In genomic region chr17:34122188-34122984, GRCm38 (mm10) we compare ENCODE assay signal across 8 mouse cellular contexts. TPM values are rescaled to one million over a fixed set of nuclear protein-coding genes. Genes with fewer than 3 reads are reported as not detected.
DNase-seq lines count a peak whose midpoint lies in the region; ATAC-seq and TF ChIP-seq lines count a peak whose summit lies in the region.

TSS of gene Brd2 (minus strand) at chr17:34122634.

- TF ChIP-seq POLR2A in bone marrow, adult 2 months (IDR thresholded peaks at IDR 0.05; ENCODE audit: borderline replicate concordance, control insufficient read depth, low read depth, low read length): peak; percentile 51; the same call in 1 of the 2 replicates
- TF ChIP-seq POLR2A in heart, adult 2 months (IDR thresholded peaks at IDR 0.05; ENCODE audit: insufficient read depth, low read depth, low read length): peak; percentile 71

- peak within 1 kb of the TSS; percentile 98 for H3K9ac ChIP-seq in embryonic facial prominence, embryonic 14.5 days (ENCODE audit: low read depth, low read length)
- H3K9ac ChIP-seq in heart, adult 2 months (ENCODE audit: low read depth, low read length): peak within 1 kb of the TSS; percentile 99
- H3K9ac ChIP-seq in limb, embryonic 12.5 days (replicated peaks): peak within 1 kb of the TSS; percentile 99
- peak within 1 kb of the TSS; percentile 97 for H3K9ac ChIP-seq in midbrain, embryonic 14.5 days (replicated peaks; ENCODE audit: low read length)

- ATAC-seq in embryonic facial prominence, embryonic 14.5 days (ENCODE audit: low read depth): peak; percentile 41
- ATAC-seq in limb, embryonic 12.5 days (ENCODE audit: insufficient number of reproducible peaks, insufficient read depth, low FRiP score, low TSS enrichment, low read depth): peak; percentile 28
- peak; percentile 62 for ATAC-seq in midbrain, embryonic 14.5 days (ENCODE audit: low FRiP score, low TSS enrichment)

- intact Hi-C loops in heart, adult 2 months (cut with DNase I): no loop called here

- peaks cover 25% of the 10 kb centered on the region for H3K36me3 ChIP-seq in embryonic facial prominence, embryonic 14.5 days (ENCODE audit: control insufficient read depth, insufficient read depth, low read length)
- no peaks in the 10 kb centered on the region; the same call in 1 of the 2 replicates for H3K36me3 ChIP-seq in heart, adult 2 months (ENCODE audit: control insufficient read depth, insufficient read depth, low read length)
- H3K36me3 ChIP-seq in limb, embryonic 12.5 days: peaks cover 15% of the 10 kb centered on the region
- H3K36me3 ChIP-seq in midbrain, embryonic 14.5 days (ENCODE audit: control insufficient read depth, insufficient read depth, low read length): peaks cover 15% of the 10 kb centered on the region

- H3K27me3 ChIP-seq in embryonic facial prominence, embryonic 14.5 days (replicated peaks; ENCODE audit: control insufficient read depth, insufficient read depth, low read length): no peaks in the 10 kb centered on the region
- H3K27me3 ChIP-seq in heart, adult 2 months (ENCODE audit: control insufficient read depth, insufficient read depth, low read length): no peaks in the 10 kb centered on the region
- no peaks in the 10 kb centered on the region for H3K27me3 ChIP-seq in limb, embryonic 12.5 days
- no peaks in the 10 kb centered on the region for H3K27me3 ChIP-seq in midbrain, embryonic 14.5 days (ENCODE audit: control insufficient read depth, insufficient read depth, low read length)

- TF ChIP-seq EP300 in heart, adult 2 months (IDR thresholded peaks at IDR 0.05; ENCODE audit: insufficient read depth, low read depth, low read length): 0 out of 2 replicates have a peak, but pooled peaks have one; percentile 39

- peak; percentile 97 for DNase-seq in 416B (ENCODE audit: low read depth)
- peak; percentile 98 for DNase-seq in embryonic facial prominence, embryonic 14.5 days (ENCODE audit: low spot score)
- peak; percentile 98 to 99 for DNase-seq in heart, adult 2 months
- DNase-seq in kidney, adult 8-10 months: peak; percentile 95
- DNase-seq in midbrain, embryonic 14.5 days: peak; percentile 99
- peak; percentile 92 for DNase-seq in spleen, adult 12 weeks (ENCODE audit: low spot score)

- H3K9me3 ChIP-seq in embryonic facial prominence, embryonic 14.5 days (ENCODE audit: control insufficient read depth, low read length): no peaks in the 10 kb centered on the region
- H3K9me3 ChIP-seq in limb, embryonic 12.5 days: no peaks in the 10 kb centered on the region
- no peaks in the 10 kb centered on the region for H3K9me3 ChIP-seq in midbrain, embryonic 14.5 days (ENCODE audit: control insufficient read depth, low read length)

- peaks cover 6% of the 10 kb centered on the region; the same call in 1 of the 2 replicates for H3K4me1 ChIP-seq in bone marrow, adult 2 months (ENCODE audit: control insufficient read depth, insufficient read depth, low read length)
- H3K4me1 ChIP-seq in embryonic facial prominence, embryonic 14.5 days (ENCODE audit: control insufficient read depth, insufficient read depth, low read length): peaks cover 21% of the 10 kb centered on the region
- peaks cover 3% of the 10 kb centered on the region for H3K4me1 ChIP-seq in heart, adult 2 months (ENCODE audit: control insufficient read depth, insufficient read depth, low read length)
- H3K4me1 ChIP-seq in limb, embryonic 12.5 days (replicated peaks): peaks cover 24% of the 10 kb centered on the region
- peaks cover 11% of the 10 kb centered on the region for H3K4me1 ChIP-seq in midbrain, embryonic 14.5 days (ENCODE audit: control insufficient read depth, insufficient read depth, low read length)

- H3K79me2 ChIP-seq in heart, adult 2 months (replicated peaks; ENCODE audit: control insufficient read depth, insufficient read depth, low read length): peaks cover 2% of the 10 kb centered on the region

- no peak for TF ChIP-seq CTCF in bone marrow, adult 2 months (IDR thresholded peaks at IDR 0.05; ENCODE audit: control insufficient read depth, insufficient read depth, low read length)
- TF ChIP-seq CTCF in heart, adult 2 months (IDR thresholded peaks at IDR 0.05): peak; percentile 43

- peak within 1 kb of the TSS; percentile 95 for H3K27ac ChIP-seq in bone marrow, adult 2 months (ENCODE audit: control insufficient read depth, insufficient read depth, low read depth, low read length, poor library complexity)
- H3K27ac ChIP-seq in embryonic facial prominence, embryonic 14.5 days (replicated peaks; ENCODE audit: low read depth, low read length): peak within 1 kb of the TSS; percentile 99
- H3K27ac ChIP-seq in heart, adult 2 months: peak within 1 kb of the TSS; percentile 98
- peak within 1 kb of the TSS; percentile 100 for H3K27ac ChIP-seq in limb, embryonic 12.5 days
- peak within 1 kb of the TSS; percentile 100 for H3K27ac ChIP-seq in midbrain, embryonic 14.5 days (replicated peaks; ENCODE audit: low read depth, low read length)

- under 1% methylated on average over 74 of the region's 75 CpGs for WGBS in bone marrow, adult 2 months
- WGBS in embryonic facial prominence, embryonic 14.5 days: 0% methylated on average over 34 of the region's 75 CpGs
- WGBS in heart, adult 2 months: 1% methylated on average over 75 of the region's 75 CpGs
- under 1% methylated on average over 75 of the region's 75 CpGs for WGBS in limb, embryonic 12.5 days
- WGBS in midbrain, embryonic 14.5 days: under 1% methylated on average over 75 of the region's 75 CpGs

- peak within 1 kb of the TSS; percentile 88 for H3K4me3 ChIP-seq in bone marrow, adult 2 months (replicated peaks; ENCODE audit: control insufficient read depth, low read depth, low read length)
- H3K4me3 ChIP-seq in embryonic facial prominence, embryonic 14.5 days (ENCODE audit: low read depth, low read length): peak within 1 kb of the TSS; percentile 92
- peak within 1 kb of the TSS; percentile 75 for H3K4me3 ChIP-seq in heart, adult 2 months
- peak within 1 kb of the TSS; percentile 99 for H3K4me3 ChIP-seq in limb, embryonic 12.5 days (replicated peaks)
- peak within 1 kb of the TSS; percentile 92 for H3K4me3 ChIP-seq in midbrain, embryonic 14.5 days (replicated peaks; ENCODE audit: low read depth, low read length)

- peak within 1 kb of the TSS; percentile 90 for H3K4me2 ChIP-seq in embryonic facial prominence, embryonic 14.5 days (ENCODE audit: low read depth, low read length)
- H3K4me2 ChIP-seq in limb, embryonic 12.5 days: peak within 1 kb of the TSS; percentile 74
- peak within 1 kb of the TSS; percentile 98 for H3K4me2 ChIP-seq in midbrain, embryonic 14.5 days (ENCODE audit: low read length)

RNA-seq across cellular contexts. Expression of gene Brd2, which starts in this region (rescaled TPM):
- 118 and 172 TPM in 2 replicates for polyA plus RNA-seq in bone marrow, adult 2 months (2011; ENCODE audit: insufficient read depth, insufficient read length, low replicate concordance, missing spikeins)
- polyA plus RNA-seq in embryonic facial prominence, embryonic 14.5 days (2014; fragmentation: Nextera tagmentation; extraction: Ambion mirVana): 103 and 105 TPM in 2 replicates
- total RNA-seq in heart, adult 2 months (2021): 10 to 100 TPM; 67.6 to 71.1 TPM
- 78.9 and 118 TPM in 2 replicates for polyA plus RNA-seq in heart, adult 2 months (2012; rRNA removed)
- polyA plus RNA-seq in limb, embryonic 12.5 days (2016; fragmentation: Nextera tagmentation; extraction: Ambion mirVana): 129 and 134 TPM in 2 replicates
- 160 and 171 TPM in 2 replicates for polyA plus RNA-seq in midbrain, embryonic 14.5 days (2014; fragmentation: Nextera tagmentation; extraction: Ambion mirVana)

Comparison
In these comparisons a context has a peak if more than half of its experiments do, and no peak if none do; other contexts are left out.
1. Peak in every context shown above with its lines: DNase-seq, ATAC-seq, H3K4me3 ChIP-seq and H3K27ac ChIP-seq.